Mouse (Mus musculus) liver, embryonic 14.5 days (tissue): ENCODE measurements around the gene Slc28a2. TPM values are rescaled to one million over a fixed set of nuclear protein-coding genes. Genes with fewer than 3 reads are reported as not detected.

Source experiments
- ATAC-seq: fragments of 200-750 bp; cut with Nextera tagmentation; 2 replicates; pipeline ENCODE4 v1.8.0; 2017; ENCODE audit warnings: moderate number of reproducible peaks, mild to moderate bottlenecking, moderate library complexity; ENCODE audit not compliant: insufficient read depth
- DNase-seq, 3 experiments: peaks; one replicate each; pipeline ENCODE4 v3.0.0-alpha.2; 2012 to 2013; ENCODE audit warnings: low read depth in 3 of 3, low spot score in 3 of 3
- H3K27ac ChIP-seq: fragments of 300-500 bp; sonication (generic); 2 replicates; pipeline ENCODE4 v1.5.1; 2014; ENCODE audit warnings: moderate library complexity, mild to moderate bottlenecking, control low read depth, inconsistent platforms
- H3K27me3 ChIP-seq: fragments of 300-500 bp; sonication (generic); 2 replicates; pipeline ENCODE4 v1.6.1; 2014; ENCODE audit warnings: mild to moderate bottlenecking, low read length, moderate library complexity; ENCODE audit not compliant: control insufficient read depth, insufficient read depth
- H3K36me3 ChIP-seq: fragments of 300-500 bp; sonication (generic); replicated peaks from 2 replicates; pipeline ENCODE4 v1.6.1; 2014; ENCODE audit warnings: low read depth; ENCODE audit not compliant: control insufficient read depth, insufficient read depth
- H3K4me1 ChIP-seq, 2 experiments: fragments of 200-500 bp in 1 of 2; fragments of 300-500 bp in 1 of 2; sonication (generic) in 1 of 2; replicated peaks; 2 replicates each; pipeline ENCODE4 v1.6.1; 2012 to 2014; ENCODE audit warnings: antibody characterized with exemption in 1 of 2, inconsistent platforms in 1 of 2, low read length in 1 of 2; ENCODE audit not compliant: control insufficient read depth in 2 of 2, insufficient read depth in 2 of 2
- H3K4me2 ChIP-seq: fragments of 300-500 bp; sonication (generic); 2 replicates; pipeline ENCODE4 v1.6.1; 2014; ENCODE audit warnings: low read depth, mild to moderate bottlenecking, control low read depth, moderate library complexity
- H3K4me3 ChIP-seq, 2 experiments: fragments of 200-500 bp in 1 of 2; fragments of 300-500 bp in 1 of 2; sonication (generic) in 1 of 2; 2 replicates each; pipeline ENCODE4 v1.5.1; 2012 to 2014; ENCODE audit warnings: low read depth in 2 of 2, low read length in 2 of 2, mild to moderate bottlenecking in 2 of 2, control low read depth in 1 of 2, inconsistent platforms in 1 of 2, moderate library complexity in 1 of 2; ENCODE audit not compliant: insufficient read depth in 1 of 2
- H3K9ac ChIP-seq: fragments of 300-500 bp; sonication (generic); replicated peaks from 2 replicates; pipeline ENCODE4 v1.6.1; 2014; ENCODE audit warnings: mild to moderate bottlenecking, control low read depth, moderate library complexity
- H3K9me3 ChIP-seq: fragments of 300-500 bp; sonication (generic); 2 replicates; pipeline ENCODE4 v1.6.1; 2016; ENCODE audit warnings: low read length, mixed read lengths; ENCODE audit not compliant: control insufficient read depth
- CTCF ChIP-seq: IDR thresholded peaks from 2 replicates; pipeline ENCODE4 v1.5.1; 2016; ENCODE audit warnings: antibody characterized with exemption, low read depth, control low read depth
- EP300 ChIP-seq: IDR thresholded peaks from 2 replicates; pipeline ENCODE4 v1.6.1; 2016; ENCODE audit warnings: antibody characterized with exemption, low read depth
- WGBS: fragments of 180-500 bp; shearing (Covaris S2); extraction: QIAGEN DNeasy Blood & Tissue Kit; methylation state at CpG from one replicate; pipeline ENCODE4 v1.1.7; 2014; ENCODE audit not compliant: insufficient replicate concordance; 5-methylcytosine and 5-hydroxymethylcytosine counted together
- polyA plus RNA-seq, 2 experiments: library from polyadenylated mRNA; depleted of rRNA in 1 of 2; stranded (reverse) in 1 of 2; unstranded in 1 of 2; fragments of >200 nt; fragmentation: Nextera tagmentation in 1 of 2; extraction: Ambion mirVana in 1 of 2; gene quantifications; 2 replicates each; pipeline versions ENCODE4 v1.2.1 to v1.2.3; 2012 to 2014

Slc28a2 gene
- polyA plus RNA-seq, 2 experiments, result 0.45 to 0.86 TPM

GRCm38 (mm10) chr2:122441000-122441933 lies 15.0 kb downstream of the Slc28a2 start:
- 52% methylated on average over 7 of the region's 7 CpGs for WGBS
- no peak overlapping the region for H3K4me3 ChIP-seq
- DNase-seq (no peak), ATAC-seq (no peak)
- H3K27me3 ChIP-seq, result no peaks in the 10 kb centered on the region
- H3K27ac ChIP-seq, result no peak overlapping the region
- H3K4me1 ChIP-seq, result no peaks in the 10 kb centered on the region
- H3K4me2 ChIP-seq, result no peak overlapping the region
- no peaks in the 10 kb centered on the region for H3K36me3 ChIP-seq
- TF ChIP-seq CTCF (no peak), EP300 (no peak)
- H3K9me3 ChIP-seq, result no peaks in the 10 kb centered on the region
- no peak overlapping the region for H3K9ac ChIP-seq

- Histone ChIP-seq H3K9me3 (no peaks in the 10 kb centered on the region), H3K27ac (no peak overlapping the region), H3K4me3 (no peak overlapping the region), H3K27me3 (no peaks in the 10 kb centered on the region), H3K9ac (no peak overlapping the region), H3K36me3 (no peaks in the 10 kb centered on the region), H3K4me1 (no peaks in the 10 kb centered on the region), H3K4me2 (no peak overlapping the region)
- no peak for ATAC-seq
- DNase-seq, result no peak
- TF ChIP-seq EP300 (no peak), CTCF (no peak)
- WGBS, result 56% methylated on average over 4 of the region's 4 CpGs
Measured at GRCm38 (mm10) chr2:122450351-122450750, 24.1 kb downstream of the Slc28a2 start.

GRCm38 (mm10) chr2:122452426-122452825 lies 26.1 kb downstream of the Slc28a2 start:
- ATAC-seq (no peak), DNase-seq (no peak)
- H3K4me3 ChIP-seq, result no peak overlapping the region
- no peak overlapping the region for H3K27ac ChIP-seq
- no peak for TF ChIP-seq CTCF
- no peak for TF ChIP-seq EP300
- H3K36me3 ChIP-seq, result no peaks in the 10 kb centered on the region
- H3K4me2 ChIP-seq, result no peak overlapping the region
- no peaks in the 10 kb centered on the region for H3K9me3 ChIP-seq
- H3K9ac ChIP-seq, result no peak overlapping the region
- WGBS, result 24% methylated on average over 2 of the region's 2 CpGs
- no peaks in the 10 kb centered on the region for H3K4me1 ChIP-seq
- H3K27me3 ChIP-seq, result no peaks in the 10 kb centered on the region

- DNase-seq, result no peak
- no peak overlapping the region for H3K27ac ChIP-seq
- TF ChIP-seq CTCF, result no peak
- no peak for TF ChIP-seq EP300
Measured at GRCm38 (mm10) chr2:122466901-122467300, 40.6 kb downstream of the Slc28a2 start.

GRCm38 (mm10) chr2:122467351-122468013 lies 41.2 kb downstream of the Slc28a2 start:
- Histone ChIP-seq H3K4me2 (peak overlapping the region; percentile 80), H3K27ac (no peak overlapping the region), H3K36me3 (no peaks in the 10 kb centered on the region), H3K4me3 (peak overlapping the region; percentile 34 to 54), H3K27me3 (no peaks in the 10 kb centered on the region; the same call in 1 of the 2 replicates), H3K9me3 (no peaks in the 10 kb centered on the region), H3K4me1 (peaks cover 0 to 5% of the 10 kb centered on the region in 2 experiments; a peak in 1 of 4 replicates), H3K9ac (0 out of 2 replicates have a peak overlapping the region, but pooled peaks have one; percentile 29)
- peak; percentile 100 for ATAC-seq
- DNase-seq, result peak; percentile 71 to 76 (median 75)
- TF ChIP-seq CTCF (peak; percentile 88), EP300 (no peak)
- 1% methylated on average over 39 of the region's 46 CpGs for WGBS

More at GRCm38 (mm10) chr2:122466901-122467300, 40.6 kb downstream of the Slc28a2 start:
- peak overlapping the region; percentile 34 to 54; a peak in 2 of 4 replicates for H3K4me3 ChIP-seq
- H3K9me3 ChIP-seq, result no peaks in the 10 kb centered on the region
- ATAC-seq, result no peak
- H3K36me3 ChIP-seq, result no peaks in the 10 kb centered on the region
- no peak overlapping the region for H3K9ac ChIP-seq
- H3K4me1 ChIP-seq, result peaks cover 0 to 5% of the 10 kb centered on the region in 2 experiments; a peak in 1 of 4 replicates
- 29% methylated on average over 11 of the region's 11 CpGs for WGBS
- H3K4me2 ChIP-seq, result peak overlapping the region; percentile 80
- no peaks in the 10 kb centered on the region; the same call in 1 of the 2 replicates for H3K27me3 ChIP-seq
